Mouse (Mus musculus): ENCODE data around the gene Fam227b. TPM values are rescaled to one million over a fixed set of nuclear protein-coding genes. Genes with fewer than 3 reads are reported as not detected.

The Fam227b gene
- not detected for polyA plus RNA-seq (2017; shearing (Covaris generic))

GRCm38 (mm10) chr2:126151855-126152571 is at the start of gene Fam227b, which contains the start of gene Dtwd1:
Fam227b (minus strand) TSS chr2:126152004.
Dtwd1 (plus strand) TSS chr2:126152141.

DNA sequence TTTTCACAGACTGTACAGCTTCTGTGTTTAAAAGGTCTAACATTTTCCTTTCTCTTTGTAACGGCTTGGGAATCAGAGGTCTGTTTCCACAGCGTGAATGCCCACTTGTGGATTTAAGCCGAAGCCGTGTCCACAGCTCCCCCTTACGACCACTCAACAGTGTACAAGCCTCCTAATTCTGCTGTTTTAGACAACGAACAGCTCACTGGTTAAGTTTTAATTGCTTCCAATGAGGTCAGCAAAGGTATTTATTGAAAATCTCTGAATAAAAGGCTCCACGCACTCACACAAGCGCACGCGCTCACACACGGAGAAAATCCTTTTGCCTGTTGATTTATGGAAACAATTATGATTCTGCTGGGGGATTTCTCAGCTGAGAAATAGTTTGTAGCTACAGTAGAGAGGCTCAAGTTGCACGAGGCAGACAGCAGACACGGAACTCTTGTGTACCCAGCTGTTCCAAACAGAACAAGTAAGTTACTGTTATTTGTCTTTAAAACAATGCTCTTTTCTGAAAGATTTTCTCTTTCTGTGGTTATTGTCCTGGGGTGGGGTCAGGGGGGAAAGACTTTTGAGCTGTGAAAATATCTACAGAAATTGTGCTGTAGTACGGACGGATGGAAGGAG is 117.3 kb downstream of the Fam227b start, which contains the start of gene Fgf7:
Gene Fgf7 (plus strand): TSS at position 280 of the 627 bp plus-strand sequence.

Other genes with a start within 250 kb of the Fam227b start
- gene Fgf7, start 117.3 kb downstream of the Fam227b start, polyA plus RNA-seq (2017; shearing (Covaris generic)), result not detected
- 18.9 TPM for gene Dtwd1, start 137 bp upstream of the Fam227b start, polyA plus RNA-seq (2017; shearing (Covaris generic))
- not detected for gene Gm17555, start 63.1 kb upstream of the Fam227b start, polyA plus RNA-seq (2017; shearing (Covaris generic))

Measured in CD4-positive, CD25-positive, alpha-beta regulatory T cell (primary cell).